Mouse (Mus musculus) brain, embryonic 14.5 days (tissue): ENCODE data around the gene Apom.

Experiments
- CTCF ChIP-seq: fragments of 200-500 bp; IDR thresholded peaks from 2 replicates; pipeline ENCODE4 v1.5.1; 2012; ENCODE audit warnings: inconsistent platforms, mild to moderate bottlenecking, moderate library complexity, borderline replicate concordance; ENCODE audit not compliant: insufficient read depth, insufficient read length; ENCODE audit errors: extremely low read depth
- POLR2A ChIP-seq: fragments of 200-500 bp; IDR thresholded peaks from 2 replicates; pipeline ENCODE4 v1.6.1; 2012; ENCODE audit warnings: mild to moderate bottlenecking, inconsistent platforms, borderline replicate concordance; ENCODE audit not compliant: poor library complexity, insufficient read depth, insufficient read length, severe bottlenecking; ENCODE audit errors: extremely low read depth

DNA sequence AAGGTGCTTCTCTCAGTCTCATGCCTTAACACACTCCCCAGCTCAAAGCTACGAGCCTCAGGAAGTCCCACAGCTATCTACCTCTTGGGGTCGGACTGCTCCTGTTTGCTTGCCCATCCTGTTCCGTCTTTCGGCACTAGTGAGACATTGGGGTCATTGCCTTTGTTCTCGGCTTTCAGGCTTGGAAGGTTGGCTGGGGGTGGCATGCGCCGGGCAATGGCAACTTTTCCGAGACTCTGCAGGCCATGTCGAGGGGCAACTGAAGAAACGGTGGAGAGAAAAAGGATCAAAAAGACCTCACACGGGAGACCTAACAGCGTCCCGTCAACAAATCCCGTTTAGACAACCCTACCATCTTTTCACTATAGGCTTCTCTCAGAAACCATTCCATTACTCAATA lies 30.3 kb upstream of the Apom start:
- no peak for TF ChIP-seq CTCF
- TF ChIP-seq POLR2A: no peak
